Mouse (Mus musculus) bone marrow, adult 2 months (tissue): ENCODE measurements at regions not wholly inside any gene's neighbourhood (a gene's known extent, or its start where the extent isn't known, plus 50 kb on each side); places are given as distances from the start of the nearest gene placed in this dataset.

Source experiments
- CTCF ChIP-seq: fragments of 200-500 bp; IDR thresholded peaks from 2 replicates; pipeline ENCODE4 v1.5.1; 2011; ENCODE audit warnings: low read length, control low read depth; ENCODE audit not compliant: control insufficient read depth, insufficient read depth
- POLR2A ChIP-seq: fragments of 200-500 bp; IDR thresholded peaks from 2 replicates; pipeline ENCODE4 v1.6.1; 2011; ENCODE audit warnings: low read depth, mild to moderate bottlenecking, control low read depth, low read length, borderline replicate concordance; ENCODE audit not compliant: control insufficient read depth

- TF ChIP-seq CTCF (no peak), POLR2A (no peak)
Measured at GRCm38 (mm10) chr1:35575203-35575602, 493.0 kb upstream of the Hs6st1 start.
